Mouse (Mus musculus): ENCODE measurements around the gene Ankmy2. TPM values are rescaled to one million over a fixed set of nuclear protein-coding genes. Genes with fewer than 3 reads are reported as not detected.

Ankmy2 gene
- polyA plus RNA-seq (2014; fragmentation: Nextera tagmentation; extraction: Ambion mirVana), result 39.8 and 42.6 TPM in 2 replicates

DNA sequence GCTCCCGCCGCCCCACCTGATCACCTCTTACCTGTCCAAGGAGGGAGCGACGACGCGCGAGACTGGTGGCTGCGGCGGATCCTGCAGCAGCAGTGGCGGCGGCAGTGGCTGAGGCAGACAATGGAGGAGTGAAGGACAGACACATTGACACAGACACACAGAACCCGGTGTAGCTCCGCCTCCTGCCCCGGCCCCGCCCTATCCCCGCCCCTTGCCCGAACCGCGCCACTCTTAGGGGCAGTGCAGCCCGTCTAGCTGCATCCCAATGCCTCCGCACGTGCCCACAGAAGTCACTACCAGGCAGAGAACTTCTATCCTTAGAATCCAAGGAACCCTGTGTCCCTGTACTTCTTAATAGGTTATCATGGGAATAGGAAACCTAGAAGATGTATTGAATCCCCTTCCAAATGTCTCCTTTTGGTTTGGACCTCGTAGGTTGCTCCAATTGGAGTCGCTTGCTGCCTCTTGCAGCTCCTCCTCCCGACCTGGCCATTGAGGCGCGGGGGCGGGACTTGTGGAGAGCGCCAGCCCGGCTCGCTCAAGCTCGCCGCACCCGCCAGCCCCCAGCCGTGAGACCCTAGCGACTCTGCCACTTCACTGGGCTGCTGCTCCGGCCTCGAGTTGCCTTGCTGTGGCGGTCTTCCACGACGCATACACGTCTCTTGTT, at the start of gene Ankmy2:
Ankmy2 (plus strand) TSS at position 478 of the 667 bp plus-strand sequence.
- ATAC-seq (ENCODE audit: insufficient read depth) (peak; percentile 97), DNase-seq (peak; percentile 96)
- H3K4me3 ChIP-seq (ENCODE audit: low read depth, low read length), result peak within 1 kb of the TSS; percentile 86
- H3K9ac ChIP-seq, result peak within 1 kb of the TSS; percentile 86
- no peaks in the 10 kb centered on the region for H3K27me3 ChIP-seq (ENCODE audit: insufficient read depth, low read length)
- H3K4me1 ChIP-seq (ENCODE audit: insufficient read depth), result peaks cover 5% of the 10 kb centered on the region
- WGBS, result 1% methylated on average over 42 of the region's 42 CpGs
- H3K9me3 ChIP-seq (ENCODE audit: low read depth, low read length), result no peaks in the 10 kb centered on the region
- no peak; the same call in 1 of the 2 replicates for TF ChIP-seq CTCF (IDR thresholded peaks at IDR 0.05; ENCODE audit: low read depth)
- peak within 1 kb of the TSS; percentile 96 for H3K27ac ChIP-seq (ENCODE audit: low read depth)
- H3K36me3 ChIP-seq (ENCODE audit: insufficient read depth), result no peaks in the 10 kb centered on the region
- H3K4me2 ChIP-seq, result peak within 1 kb of the TSS; percentile 86

DNA sequence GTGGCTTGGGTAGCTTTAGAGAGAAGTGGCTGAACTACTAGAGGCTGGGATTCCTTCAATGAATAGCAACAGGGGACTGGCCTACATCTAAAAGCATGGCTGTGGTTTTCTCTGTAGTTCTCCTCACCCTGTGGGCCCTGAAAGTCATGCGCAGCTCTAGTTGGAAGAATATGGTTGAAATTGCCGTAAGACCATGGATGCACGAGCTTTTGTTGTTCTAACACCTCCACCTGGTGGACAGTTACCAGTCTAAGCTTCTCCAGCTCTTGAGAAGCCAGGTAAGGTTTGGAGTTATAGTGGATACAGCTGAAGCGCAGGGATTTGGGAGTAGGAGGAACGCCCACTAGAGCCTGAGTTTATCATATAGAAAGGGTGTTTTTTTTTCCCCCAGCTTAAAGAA, 48.5 kb upstream of the Ankmy2 start:
- Histone ChIP-seq H3K36me3 (ENCODE audit: insufficient read depth) (peaks cover 76% of the 10 kb centered on the region), H3K4me2 (no peak overlapping the region), H3K9ac (no peak overlapping the region), H3K4me1 (ENCODE audit: insufficient read depth) (no peaks in the 10 kb centered on the region), H3K27ac (ENCODE audit: low read depth) (no peak overlapping the region), H3K4me3 (ENCODE audit: low read depth, low read length) (no peak overlapping the region), H3K27me3 (ENCODE audit: insufficient read depth, low read length) (no peaks in the 10 kb centered on the region), H3K9me3 (ENCODE audit: low read depth, low read length) (no peaks in the 10 kb centered on the region)
- DNase-seq (no peak), ATAC-seq (ENCODE audit: insufficient read depth) (no peak)
- WGBS, result 92% methylated on average over 5 of the region's 5 CpGs
- TF ChIP-seq CTCF (IDR thresholded peaks at IDR 0.05; ENCODE audit: low read depth), result no peak

- Histone ChIP-seq H3K27ac (ENCODE audit: low read depth) (no peak overlapping the region), H3K9me3 (ENCODE audit: low read depth, low read length) (no peaks in the 10 kb centered on the region), H3K27me3 (ENCODE audit: insufficient read depth, low read length) (no peaks in the 10 kb centered on the region), H3K9ac (no peak overlapping the region), H3K36me3 (ENCODE audit: insufficient read depth) (peaks cover 83% of the 10 kb centered on the region), H3K4me3 (ENCODE audit: low read depth, low read length) (no peak overlapping the region), H3K4me2 (no peak overlapping the region), H3K4me1 (ENCODE audit: insufficient read depth) (no peaks in the 10 kb centered on the region)
- no peak for ATAC-seq (ENCODE audit: insufficient read depth)
- no peak for TF ChIP-seq CTCF (IDR thresholded peaks at IDR 0.05; ENCODE audit: low read depth)
- DNase-seq, result no peak
- WGBS, result 82% methylated on average over 5 of the region's 5 CpGs
Observed at GRCm38 (mm10) chr12:36110457-36110856, 46.5 kb upstream of the Ankmy2 start.

DNA sequence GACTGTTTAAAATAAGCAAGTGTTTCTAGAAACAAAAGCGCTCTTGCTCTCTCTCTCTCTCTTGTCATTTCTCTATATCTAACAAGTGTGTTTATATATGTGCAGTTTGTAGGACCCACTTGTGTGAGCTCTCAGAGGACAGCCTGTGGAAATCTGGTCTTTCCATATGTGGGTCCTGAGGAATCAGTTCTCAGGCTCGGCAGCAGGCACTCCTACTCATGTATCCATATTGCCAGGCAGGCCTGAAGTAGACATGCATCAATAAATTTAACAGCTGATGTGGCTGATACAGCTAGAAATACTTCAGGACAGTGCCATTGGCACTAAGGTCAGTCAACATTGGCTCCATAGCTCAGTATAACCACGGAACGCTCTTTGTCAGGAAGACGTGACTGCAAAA, 45.8 kb upstream of the Ankmy2 start:
- 82% methylated on average over 5 of the region's 5 CpGs for WGBS
- Histone ChIP-seq H3K4me1 (ENCODE audit: insufficient read depth) (no peaks in the 10 kb centered on the region), H3K36me3 (ENCODE audit: insufficient read depth) (peaks cover 86% of the 10 kb centered on the region), H3K4me2 (no peak overlapping the region), H3K4me3 (ENCODE audit: low read depth, low read length) (no peak overlapping the region), H3K9me3 (ENCODE audit: low read depth, low read length) (no peaks in the 10 kb centered on the region), H3K27me3 (ENCODE audit: insufficient read depth, low read length) (no peaks in the 10 kb centered on the region), H3K9ac (no peak overlapping the region), H3K27ac (ENCODE audit: low read depth) (no peak overlapping the region)
- ATAC-seq (ENCODE audit: insufficient read depth), result no peak
- no peak for DNase-seq
- no peak for TF ChIP-seq CTCF (IDR thresholded peaks at IDR 0.05; ENCODE audit: low read depth)

DNA sequence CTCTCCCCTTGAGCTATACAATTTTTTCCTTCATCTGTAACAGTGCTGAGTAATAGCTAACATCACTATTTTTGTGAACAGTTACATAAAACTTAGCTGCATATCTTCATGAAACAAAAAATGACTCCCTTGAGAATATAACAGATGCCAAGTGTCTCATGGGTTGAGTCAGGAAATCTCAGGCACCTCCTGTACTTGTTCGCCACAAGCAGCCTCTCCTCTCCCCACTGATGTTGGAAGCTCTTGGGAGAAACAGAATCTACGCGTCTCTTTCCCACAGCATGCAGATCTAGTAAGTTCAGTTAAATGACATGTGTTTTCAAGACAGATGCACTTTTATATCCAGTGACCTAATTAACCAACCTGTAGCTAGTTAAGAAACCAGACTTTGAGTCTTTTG, 44.8 kb upstream of the Ankmy2 start:
- H3K9me3 ChIP-seq (ENCODE audit: low read depth, low read length), result no peaks in the 10 kb centered on the region
- no peak overlapping the region for H3K9ac ChIP-seq
- 95% methylated on average over 3 of the region's 3 CpGs for WGBS
- H3K4me3 ChIP-seq (ENCODE audit: low read depth, low read length), result no peak overlapping the region
- no peaks in the 10 kb centered on the region for H3K4me1 ChIP-seq (ENCODE audit: insufficient read depth)
- peaks cover 89% of the 10 kb centered on the region for H3K36me3 ChIP-seq (ENCODE audit: insufficient read depth)
- no peak overlapping the region for H3K4me2 ChIP-seq
- H3K27ac ChIP-seq (ENCODE audit: low read depth), result no peak overlapping the region
- ATAC-seq (ENCODE audit: insufficient read depth) (no peak), DNase-seq (no peak)
- H3K27me3 ChIP-seq (ENCODE audit: insufficient read depth, low read length), result no peaks in the 10 kb centered on the region
- no peak for TF ChIP-seq CTCF (IDR thresholded peaks at IDR 0.05; ENCODE audit: low read depth)

- 88% methylated on average over 6 of the region's 6 CpGs for WGBS
- ATAC-seq (ENCODE audit: insufficient read depth), result no peak
- H3K9ac ChIP-seq, result no peak overlapping the region
- peaks cover 85% of the 10 kb centered on the region for H3K36me3 ChIP-seq (ENCODE audit: insufficient read depth)
- no peak overlapping the region for H3K27ac ChIP-seq (ENCODE audit: low read depth)
- no peak overlapping the region for H3K4me2 ChIP-seq
- no peak overlapping the region for H3K4me3 ChIP-seq (ENCODE audit: low read depth, low read length)
- DNase-seq, result no peak
- no peak for TF ChIP-seq CTCF (IDR thresholded peaks at IDR 0.05; ENCODE audit: low read depth)
- no peaks in the 10 kb centered on the region for H3K4me1 ChIP-seq (ENCODE audit: insufficient read depth)
- H3K9me3 ChIP-seq (ENCODE audit: low read depth, low read length), result no peaks in the 10 kb centered on the region
- H3K27me3 ChIP-seq (ENCODE audit: insufficient read depth, low read length), result no peaks in the 10 kb centered on the region
Observed at GRCm38 (mm10) chr12:36117161-36117560, 39.8 kb upstream of the Ankmy2 start.

DNA sequence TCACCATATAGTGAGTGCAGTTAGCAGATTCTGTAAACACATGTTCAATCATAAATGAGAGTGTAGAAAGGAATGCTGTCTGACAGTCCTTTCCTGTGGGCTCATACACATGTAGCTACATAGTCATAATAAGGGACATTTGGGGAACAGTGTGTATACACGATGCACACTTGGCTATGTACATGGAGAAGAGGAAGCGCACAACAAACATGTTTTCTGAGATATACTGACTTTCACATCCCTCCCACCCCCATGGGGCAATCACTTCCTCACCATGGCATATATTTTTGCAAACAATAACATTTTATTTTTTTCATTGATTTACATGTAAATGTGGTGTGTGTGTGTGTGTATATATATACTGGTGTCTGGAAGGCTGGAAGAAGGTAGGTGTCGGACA, 37.7 kb upstream of the Ankmy2 start:
- DNase-seq (no peak), ATAC-seq (ENCODE audit: insufficient read depth) (no peak)
- WGBS, result 94% methylated on average over 3 of the region's 3 CpGs
- H3K9ac ChIP-seq, result no peak overlapping the region
- H3K4me3 ChIP-seq (ENCODE audit: low read depth, low read length), result no peak overlapping the region
- H3K27me3 ChIP-seq (ENCODE audit: insufficient read depth, low read length), result no peaks in the 10 kb centered on the region
- no peak for TF ChIP-seq CTCF (IDR thresholded peaks at IDR 0.05; ENCODE audit: low read depth)
- H3K4me2 ChIP-seq, result no peak overlapping the region
- H3K9me3 ChIP-seq (ENCODE audit: low read depth, low read length), result no peaks in the 10 kb centered on the region
- H3K27ac ChIP-seq (ENCODE audit: low read depth), result no peak overlapping the region
- peaks cover 85% of the 10 kb centered on the region for H3K36me3 ChIP-seq (ENCODE audit: insufficient read depth)
- H3K4me1 ChIP-seq (ENCODE audit: insufficient read depth), result no peaks in the 10 kb centered on the region

Measured in lung, embryonic 14.5 days (tissue).